Mouse (Mus musculus) intestine, postnatal 0 days (tissue): Measurements from ENCODE around the gene Mindy1. TPM values are rescaled to one million over a fixed set of nuclear protein-coding genes. Genes with fewer than 3 reads are reported as not detected.

Source experiments
- ATAC-seq: fragments of 200-750 bp; cut with Nextera tagmentation; 2 replicates; pipeline ENCODE4 v1.8.0; 2017; ENCODE audit warnings: mild to moderate bottlenecking, moderate TSS enrichment, moderate library complexity
- H3K27ac ChIP-seq: fragments of 300-500 bp; sonication (generic); 2 replicates; pipeline ENCODE4 v1.5.1; 2014; ENCODE audit warnings: mild to moderate bottlenecking, low read depth, low read length, moderate library complexity
- H3K27me3 ChIP-seq: fragments of 300-500 bp; sonication (generic); replicated peaks from 2 replicates; pipeline ENCODE4 v1.6.1; 2014; ENCODE audit warnings: low read length, mixed read lengths; ENCODE audit not compliant: control insufficient read depth, insufficient read depth
- H3K36me3 ChIP-seq: fragments of 300-500 bp; sonication (generic); 2 replicates; pipeline ENCODE4 v1.6.1; 2014; ENCODE audit warnings: mild to moderate bottlenecking, moderate library complexity; ENCODE audit not compliant: control insufficient read depth, insufficient read depth
- H3K4me1 ChIP-seq: fragments of 300-500 bp; sonication (generic); replicated peaks from 2 replicates; pipeline ENCODE4 v1.6.1; 2014; ENCODE audit warnings: antibody characterized with exemption, low read length, mixed read lengths; ENCODE audit not compliant: control insufficient read depth, insufficient read depth
- H3K4me2 ChIP-seq: fragments of 300-500 bp; sonication (generic); replicated peaks from 2 replicates; pipeline ENCODE4 v1.6.1; 2014; ENCODE audit warnings: low read depth, mild to moderate bottlenecking, moderate library complexity
- H3K4me3 ChIP-seq: fragments of 300-500 bp; sonication (generic); 2 replicates; pipeline ENCODE4 v1.5.1; 2014; ENCODE audit warnings: low read depth, low read length
- H3K9ac ChIP-seq: fragments of 300-500 bp; sonication (generic); 2 replicates; pipeline ENCODE4 v1.6.1; 2014; ENCODE audit warnings: mild to moderate bottlenecking, low read depth, low read length
- H3K9me3 ChIP-seq: fragments of 300-500 bp; sonication (generic); 2 replicates; pipeline ENCODE4 v1.6.1; 2016; ENCODE audit warnings: mixed run types; ENCODE audit not compliant: control insufficient read depth
- CTCF ChIP-seq: sonication (generic); IDR thresholded peaks from 2 replicates; pipeline ENCODE4 v1.5.1; 2016; ENCODE audit warnings: low read depth, mild to moderate bottlenecking, control low read depth, antibody characterized with exemption, moderate library complexity
- WGBS: fragments of 180-500 bp; shearing (Covaris S2); extraction: QIAGEN DNeasy Blood & Tissue Kit; methylation state at CpG from one replicate; pipeline ENCODE4 v1.1.7; 2014; 5-methylcytosine and 5-hydroxymethylcytosine counted together
- polyA plus RNA-seq: library from polyadenylated mRNA; unstranded; fragments of >200 nt; fragmentation: Nextera tagmentation; extraction: Ambion mirVana; gene quantifications from 2 replicates; pipeline ENCODE4 v1.2.1, GENCODE M21; 2015

Gene Mindy1
- 36.4 and 38.0 TPM in 2 replicates for polyA plus RNA-seq

DNA sequence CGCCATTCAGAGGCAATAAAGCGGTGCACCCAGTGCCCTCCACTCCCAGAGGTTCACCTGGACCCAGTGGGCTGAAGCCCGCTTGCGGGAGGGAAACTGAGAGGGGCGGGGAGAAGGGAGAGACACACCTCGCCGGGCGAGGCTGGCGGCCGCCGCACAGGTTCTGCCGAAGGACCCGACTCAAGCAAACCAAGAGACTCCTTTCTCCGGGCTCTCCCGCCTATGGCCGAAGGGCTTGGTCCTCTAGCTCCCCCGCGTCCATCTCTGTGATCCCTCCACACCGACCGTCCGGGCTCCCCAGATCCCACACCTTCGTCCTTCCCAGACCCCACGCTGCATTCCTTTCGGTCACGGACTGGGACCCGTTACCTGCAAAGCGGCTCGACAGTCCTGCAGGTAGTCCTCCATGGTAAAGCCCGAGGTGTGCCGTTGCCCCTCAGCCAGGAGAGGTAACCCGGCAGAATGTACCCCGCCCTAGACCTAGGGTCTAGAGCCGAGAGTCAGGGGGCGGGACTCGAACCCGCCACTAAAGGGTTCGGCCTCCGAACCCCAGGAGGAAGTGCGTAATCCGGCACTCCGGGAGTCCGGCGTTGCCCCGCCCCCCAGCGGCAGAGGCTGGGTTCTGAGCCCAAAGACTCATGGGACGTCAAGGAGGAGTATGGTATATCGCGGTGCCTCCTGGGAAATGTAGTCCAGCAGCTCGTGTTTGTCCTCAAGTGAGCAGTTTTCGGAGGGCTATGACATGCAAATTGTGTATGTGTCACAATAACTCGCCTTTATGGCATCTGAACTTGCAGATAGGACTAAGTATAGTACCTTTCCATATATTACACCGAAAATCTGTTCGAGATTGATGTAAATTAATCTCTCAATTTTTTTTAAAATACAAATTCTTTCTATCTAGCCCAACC, at the start of gene Mindy1, which contains the start of gene Prune1:
Gene Mindy1 (plus strand): TSS at position 130 of the 911 bp plus-strand sequence.
Gene Prune1 (minus strand): TSS at position 861 of the 911 bp plus-strand sequence.
- TF ChIP-seq CTCF, result peak; percentile 64
- peak within 1 kb of the TSS; percentile 93 for H3K27ac ChIP-seq
- peak within 1 kb of the TSS; percentile 83 for H3K9ac ChIP-seq
- H3K9me3 ChIP-seq, result no peaks in the 10 kb centered on the region
- peak within 1 kb of the TSS; percentile 85 for H3K4me2 ChIP-seq
- peaks cover 11% of the 10 kb centered on the region for H3K4me1 ChIP-seq
- peak; percentile 87 for ATAC-seq
- WGBS, result under 1% methylated on average over 53 of the region's 53 CpGs
- H3K27me3 ChIP-seq, result no peaks in the 10 kb centered on the region
- H3K36me3 ChIP-seq, result no peaks in the 10 kb centered on the region
- H3K4me3 ChIP-seq, result peak within 1 kb of the TSS; percentile 61

DNA sequence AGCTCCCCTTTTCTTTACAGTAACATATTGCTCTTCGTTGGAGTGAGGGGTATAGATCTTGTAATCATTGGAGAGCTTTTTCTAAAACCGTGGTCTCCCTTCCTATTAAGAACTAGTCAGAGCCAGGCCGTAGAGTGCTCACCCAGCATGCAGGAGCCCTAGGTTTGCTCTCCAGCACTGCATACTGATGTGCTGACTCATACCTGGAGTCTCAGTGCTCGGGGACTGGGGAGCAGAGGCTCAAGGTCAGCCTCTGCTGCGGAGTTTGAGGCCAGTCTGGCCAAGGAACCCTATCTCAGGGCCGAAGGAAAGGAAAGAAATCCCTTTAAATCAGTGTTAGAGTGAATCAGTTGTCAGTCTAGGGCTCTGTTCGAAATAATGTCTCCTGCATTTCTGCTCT, 48.4 kb upstream of the Mindy1 start:
- no peaks in the 10 kb centered on the region for H3K27me3 ChIP-seq
- TF ChIP-seq CTCF, result no peak
- no peak for ATAC-seq
- peaks cover 58% of the 10 kb centered on the region for H3K36me3 ChIP-seq
- H3K27ac ChIP-seq, result peak overlapping the region; percentile 50; the same call in 1 of the 2 replicates
- 54% methylated on average over 7 of the region's 7 CpGs for WGBS
- peaks cover 9% of the 10 kb centered on the region for H3K4me1 ChIP-seq
- H3K9ac ChIP-seq, result no peak overlapping the region
- no peak overlapping the region for H3K4me2 ChIP-seq
- H3K9me3 ChIP-seq, result no peaks in the 10 kb centered on the region
- no peak overlapping the region for H3K4me3 ChIP-seq

DNA sequence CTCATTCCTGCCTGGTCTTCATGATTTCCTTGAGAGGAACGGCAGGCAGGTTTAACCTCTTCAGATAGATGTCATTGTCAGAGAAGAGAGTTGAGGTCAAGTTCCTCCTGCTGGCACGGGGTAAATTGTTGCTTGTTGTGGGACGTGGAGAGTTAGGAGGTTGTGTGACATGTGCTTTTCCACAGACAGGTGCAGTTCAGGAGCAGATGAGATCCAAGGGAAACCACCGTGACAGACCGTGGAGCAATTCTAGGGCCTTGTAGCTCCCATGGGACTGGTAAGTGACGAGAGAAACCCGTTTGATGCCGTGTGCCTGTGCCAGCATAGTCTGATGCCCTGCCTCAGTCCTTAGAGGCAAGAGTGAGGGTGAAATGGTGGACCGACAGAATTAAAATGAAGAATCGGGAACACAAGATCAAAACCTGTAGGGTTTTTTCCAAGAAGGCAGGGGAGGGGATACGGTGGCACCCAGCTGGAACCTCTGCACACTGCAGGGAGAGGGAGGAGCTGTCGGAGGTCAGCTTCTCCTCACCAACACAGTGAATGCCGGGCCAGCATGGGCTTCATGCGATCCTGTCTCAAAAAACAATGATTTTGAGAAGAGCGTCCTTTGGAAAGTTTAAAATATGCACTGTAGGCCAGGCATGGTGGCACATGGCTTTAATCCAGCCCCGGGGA, 47.7 kb upstream of the Mindy1 start:
- Histone ChIP-seq H3K36me3 (peaks cover 58% of the 10 kb centered on the region), H3K27me3 (no peaks in the 10 kb centered on the region), H3K4me3 (no peak overlapping the region), H3K27ac (peak overlapping the region; percentile 50), H3K4me1 (peaks cover 9% of the 10 kb centered on the region), H3K4me2 (no peak overlapping the region), H3K9me3 (no peaks in the 10 kb centered on the region), H3K9ac (no peak overlapping the region)
- no peak for ATAC-seq
- 86% methylated on average over 16 of the region's 16 CpGs for WGBS
- TF ChIP-seq CTCF, result no peak

DNA sequence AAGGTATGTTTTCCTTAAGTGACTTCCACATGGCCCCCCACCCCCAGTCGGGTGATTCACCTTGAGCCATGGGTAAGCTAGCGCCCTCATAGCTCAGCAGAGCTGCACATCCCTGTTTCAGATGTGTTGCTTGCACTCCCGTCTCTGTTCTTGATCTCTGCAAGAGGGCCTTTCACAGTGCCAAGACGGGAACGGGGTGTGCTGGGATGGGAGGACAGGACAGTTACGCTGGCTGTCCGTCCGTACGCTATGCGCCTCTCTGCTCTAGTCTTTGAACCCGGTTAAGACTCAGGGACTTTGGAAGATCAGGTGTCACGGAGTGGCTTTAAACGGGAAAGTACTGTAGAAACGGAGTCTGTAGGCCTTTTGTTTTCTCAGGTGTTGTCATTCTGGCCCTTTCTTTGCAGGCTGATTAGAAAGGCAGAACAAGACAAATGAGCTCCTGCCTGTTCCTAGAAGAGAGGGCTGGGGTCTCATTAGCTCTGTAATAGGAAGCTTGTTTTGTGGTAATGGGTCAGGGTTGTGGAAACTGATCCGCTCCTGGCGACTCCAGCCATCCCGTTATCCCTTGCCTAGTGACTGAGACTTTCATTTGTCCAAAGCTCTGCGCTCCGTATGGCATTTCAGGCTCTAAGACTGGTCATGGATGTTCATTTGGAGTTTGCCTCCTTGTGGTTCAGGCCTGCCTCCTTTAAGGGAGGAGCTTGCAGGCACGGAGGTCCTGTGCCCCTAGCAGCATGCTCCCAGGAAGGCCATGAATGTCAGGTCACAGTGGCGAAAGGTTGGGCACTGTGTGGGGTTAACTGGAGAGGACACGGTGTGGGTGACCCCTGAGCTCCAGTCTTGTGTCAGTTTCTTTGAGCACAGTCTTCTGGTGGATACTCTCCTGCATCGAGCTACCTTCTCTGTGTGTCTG, 45.5 kb upstream of the Mindy1 start:
- WGBS, result 88% methylated on average over 23 of the region's 23 CpGs
- Histone ChIP-seq H3K36me3 (peaks cover 58% of the 10 kb centered on the region), H3K4me2 (no peak overlapping the region), H3K4me1 (peaks cover 8% of the 10 kb centered on the region), H3K4me3 (no peak overlapping the region), H3K27ac (peak overlapping the region; percentile 28; the same call in 1 of the 2 replicates), H3K9ac (no peak overlapping the region), H3K9me3 (no peaks in the 10 kb centered on the region), H3K27me3 (no peaks in the 10 kb centered on the region)
- no peak for ATAC-seq
- TF ChIP-seq CTCF, result no peak

DNA sequence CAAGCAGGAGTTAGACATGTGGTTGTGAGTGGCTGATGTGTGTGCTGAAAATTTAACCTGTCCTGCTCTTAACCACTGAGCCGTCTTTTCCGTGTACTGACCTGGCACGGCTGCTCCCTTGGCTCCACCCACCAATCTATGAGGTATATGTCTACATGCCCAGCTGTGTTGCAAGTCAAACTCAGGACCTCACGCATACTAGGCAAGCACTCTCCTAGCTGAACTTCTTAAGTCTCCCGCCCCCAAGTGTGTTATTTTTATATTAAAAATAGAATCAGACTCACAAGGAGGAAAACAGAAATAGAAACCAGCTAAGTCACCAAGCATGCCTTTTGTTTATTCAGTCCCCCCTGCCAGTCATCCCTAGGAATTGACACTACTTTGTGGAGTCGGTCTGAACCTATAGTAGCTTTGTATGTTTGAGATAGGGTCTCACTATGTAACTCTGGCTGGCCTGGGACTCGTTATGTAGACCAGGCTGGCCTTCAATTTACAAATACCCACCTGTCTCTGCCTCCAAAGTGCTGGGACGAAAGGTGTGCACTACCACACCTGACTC, 43.5 kb upstream of the Mindy1 start:
- TF ChIP-seq CTCF, result no peak
- 75% methylated on average over 8 of the region's 8 CpGs for WGBS

More for the DNA sequence above, 43.5 kb upstream of the Mindy1 start:
- Histone ChIP-seq H3K4me1 (no peaks in the 10 kb centered on the region), H3K27me3 (no peaks in the 10 kb centered on the region), H3K4me3 (no peak overlapping the region), H3K4me2 (no peak overlapping the region), H3K9ac (no peak overlapping the region), H3K27ac (no peak overlapping the region), H3K36me3 (peaks cover 49% of the 10 kb centered on the region), H3K9me3 (no peaks in the 10 kb centered on the region)
- no peak for ATAC-seq
